22 mouse cellular contexts compared by ENCODE assay signal in genomic region chr6:60765696-60766095, GRCm38 (mm10).
DNase-seq lines count a peak whose midpoint lies in the region; ATAC-seq and TF ChIP-seq lines count a peak whose summit lies in the region.
"Had no signal": no experiment of that assay in that cellular context is flagged by ENCODE, and none has a peak within 500 bp of the region (broad histone marks: within the 10 kb centered on the region; RNA-seq: fewer than 3 reads in every experiment).

No protein-coding gene starts in this region.

- peak overlapping the region; percentile 32; the same call in 1 of the 2 replicates for H3K27ac ChIP-seq in left cerebral cortex, adult 2 months
- H3K27ac ChIP-seq: embryonic facial prominence, embryonic 10.5 days; forebrain, embryonic 13.5 days; heart, embryonic 13.5 days; hindbrain, embryonic 15.5 days had no signal

- no peak for TF ChIP-seq CTCF in left cerebral cortex, adult 2 months (IDR thresholded peaks at IDR 0.05)

- intact Hi-C loops in left cerebral cortex, adult 2 months (cut with DNase I), result no loop called here
- intact Hi-C loops in left cerebral cortex, postnatal 4 days (cut with DNase I), result no loop called here
- intact Hi-C loops in left cerebral cortex, postnatal 25 days (cut with DNase I), result no loop called here

- no peak overlapping the region for H3K4me3 ChIP-seq in left cerebral cortex, adult 2 months
- H3K4me3 ChIP-seq: embryonic facial prominence, embryonic 10.5 days; forebrain, embryonic 13.5 days; heart, embryonic 13.5 days; hindbrain, embryonic 15.5 days had no signal

- no peak for ATAC-seq in monocyte, adult 5-6 weeks (replicated peaks; ENCODE audit: insufficient number of reproducible peaks, low FRiP score, low TSS enrichment, poor library complexity, severe bottlenecking)
- ATAC-seq: activated CD4-positive, CD25-positive, alpha-beta regulatory T cell, adult 4 months; forebrain, embryonic 13.5 days; forebrain, postnatal 0 days; Patski had no signal

- peak; percentile 24 to 41 for DNase-seq in frontal cortex, postnatal 36 days (ENCODE audit: low spot score in 2 of 2)
- no peak for DNase-seq in frontal cortex, postnatal 25 days (ENCODE audit: low spot score in 2 of 2)
- peak in 1 of 2 experiments; percentile 16 for DNase-seq in left cerebral cortex, adult 2 months (ENCODE audit: extremely low spot score in 1 of 2, low spot score in 2 of 2)
- DNase-seq in left cerebral cortex, postnatal 4 days, result no peak
- peak; percentile 71 for DNase-seq in brain, adult 2 months (ENCODE audit: low read depth, low spot score)
- DNase-seq in left cerebral cortex, postnatal 25 days (ENCODE audit: low spot score in 2 of 2), result peak; percentile 23 to 82
- no peak for DNase-seq in embryo, embryonic 10.5 days (ENCODE audit: low spot score)
- DNase-seq: adrenal gland, postnatal 14 days; cerebellum, adult 18-20 months; cerebellum, adult 9-11 months; cerebellum, postnatal 36 days; forebrain, postnatal 0 days; gastrocnemius, postnatal 36 days; heart, adult 11 months; heart, postnatal 36 days had no signal

Comparison
In these comparisons a context has a peak if more than half of its experiments do, and no peak if none do; other contexts are left out.
1. DNase-seq: peak in frontal cortex, postnatal 36 days (2 of 2), brain, adult 2 months (single experiment) and left cerebral cortex, postnatal 25 days (2 of 2); none in frontal cortex, postnatal 25 days (0 of 2), left cerebral cortex, postnatal 4 days (single experiment) and embryo, embryonic 10.5 days (single experiment).